Mouse (Mus musculus): ENCODE results near the gene Fam163b.

GRCm38 (mm10) chr2:27073407-27073806 is 68.9 kb downstream of the Fam163b start:
- no peak for TF ChIP-seq MAFK (IDR thresholded peaks at IDR 0.05; ENCODE audit: insufficient read depth, low read depth, low read length)
- no peak for TF ChIP-seq CHD2 (IDR thresholded peaks at IDR 0.05; ENCODE audit: low read depth, low read length)
- no peak for TF ChIP-seq ZNF384 (IDR thresholded peaks at IDR 0.05; ENCODE audit: low read depth, low read length)
